Mouse (Mus musculus): ENCODE data around the gene Gm10439.
"Not testable (repeated sequence)": the region's sequence is repeated elsewhere in the genome, so short reads cannot be mapped to it uniquely, and the experiment has no call there.

The Gm10439 gene

DNA sequence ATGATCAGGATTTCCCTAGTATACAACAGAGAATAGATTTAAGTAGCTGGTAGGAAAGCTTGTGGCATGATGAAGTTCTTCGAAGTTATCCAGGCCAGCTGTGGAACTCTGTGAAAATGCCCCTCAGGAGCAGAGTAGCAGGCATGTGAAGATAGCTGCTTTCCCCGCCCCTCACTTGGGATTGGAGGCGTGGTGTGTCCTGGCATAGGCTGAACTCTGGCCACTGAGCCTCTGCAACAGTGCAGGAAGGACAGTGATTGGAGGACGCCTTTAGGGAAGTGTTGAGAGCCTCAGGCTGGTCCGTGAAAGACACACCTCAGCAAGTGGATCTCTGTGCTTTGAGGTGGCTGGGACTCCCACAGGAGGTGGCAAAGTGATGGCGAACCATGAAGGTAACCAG lies at the start of gene Gm10439:
Gene Gm10439 (plus strand): TSS at position 301 of the 400 bp plus-strand sequence.
- not testable (repeated sequence) for DNase-seq (ENCODE audit: low read depth, low spot score)
